Mouse (Mus musculus): ENCODE measurements around the gene Ifrd2.

DNA sequence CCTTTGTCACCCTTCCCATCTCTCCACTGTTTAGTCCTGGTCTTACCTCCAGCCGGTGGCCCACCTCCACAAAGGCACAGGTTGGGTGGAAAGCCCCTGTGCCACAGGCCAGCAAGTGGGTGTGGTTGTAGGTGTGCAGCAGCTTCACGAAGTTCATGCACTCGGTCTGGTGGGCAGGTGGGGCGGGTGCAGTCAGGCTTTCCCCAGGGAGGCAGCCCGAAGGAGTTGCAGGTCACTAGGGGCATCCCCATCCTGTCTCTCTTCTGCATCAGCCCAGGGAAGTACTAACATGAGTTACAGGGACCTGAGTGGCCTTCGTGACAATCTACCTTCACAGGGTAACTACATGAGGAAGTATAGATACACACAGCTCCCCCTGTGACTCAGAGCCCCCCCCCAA is 15.8 kb downstream of the Ifrd2 start:
- TF ChIP-seq CTCF (IDR thresholded peaks at IDR 0.05; ENCODE audit: low read depth, low read length) (no peak), POLR2A (IDR thresholded peaks at IDR 0.05; ENCODE audit: insufficient read depth, low read length) (no peak)
